Mouse (Mus musculus) neural tube, embryonic 12.5 days (tissue): ENCODE data around the gene Ttll8. TPM values are rescaled to one million over a fixed set of nuclear protein-coding genes. Genes with fewer than 3 reads are reported as not detected.

Source experiments
- ATAC-seq: fragments of 200-750 bp; cut with Nextera tagmentation; 2 replicates; pipeline ENCODE4 v1.8.0; 2017; ENCODE audit warnings: low read depth, mild to moderate bottlenecking, moderate TSS enrichment, moderate library complexity; ENCODE audit not compliant: low FRiP score
- H3K27ac ChIP-seq: fragments of 300-500 bp; sonication (generic); 2 replicates; pipeline ENCODE4 v1.5.1; 2016
- H3K27me3 ChIP-seq: fragments of 300-500 bp; sonication (generic); replicated peaks from 2 replicates; pipeline ENCODE4 v1.6.1; 2016; ENCODE audit warnings: mild to moderate bottlenecking
- H3K36me3 ChIP-seq: fragments of 300-500 bp; sonication (generic); 2 replicates; pipeline ENCODE4 v1.6.1; 2016; ENCODE audit warnings: mild to moderate bottlenecking
- H3K4me1 ChIP-seq: fragments of 300-500 bp; sonication (generic); 2 replicates; pipeline ENCODE4 v1.6.1; 2016
- H3K4me2 ChIP-seq: fragments of 300-500 bp; sonication (generic); replicated peaks from 2 replicates; pipeline ENCODE4 v1.6.1; 2016; ENCODE audit warnings: mild to moderate bottlenecking
- H3K4me3 ChIP-seq: fragments of 300-500 bp; sonication (generic); 2 replicates; pipeline ENCODE4 v1.5.1; 2016
- H3K9ac ChIP-seq: fragments of 300-500 bp; sonication (generic); 2 replicates; pipeline ENCODE4 v1.6.1; 2016; ENCODE audit warnings: mild to moderate bottlenecking
- H3K9me3 ChIP-seq: fragments of 300-500 bp; sonication (generic); 2 replicates; pipeline ENCODE4 v1.6.1; 2016; ENCODE audit warnings: mild to moderate bottlenecking
- WGBS: fragments of 180-500 bp; shearing (Covaris S2); methylation state at CpG from one replicate; pipeline ENCODE4 v1.1.7; 2016; 5-methylcytosine and 5-hydroxymethylcytosine counted together
- polyA plus RNA-seq: library from polyadenylated mRNA; unstranded; fragments of >200 nt; fragmentation: Nextera tagmentation; extraction: Ambion mirVana; gene quantifications from 2 replicates; pipeline ENCODE4 v1.2.1, GENCODE M21; 2016

Gene Ttll8
- polyA plus RNA-seq, 1 experiment from 2014 or later: not detected

DNA sequence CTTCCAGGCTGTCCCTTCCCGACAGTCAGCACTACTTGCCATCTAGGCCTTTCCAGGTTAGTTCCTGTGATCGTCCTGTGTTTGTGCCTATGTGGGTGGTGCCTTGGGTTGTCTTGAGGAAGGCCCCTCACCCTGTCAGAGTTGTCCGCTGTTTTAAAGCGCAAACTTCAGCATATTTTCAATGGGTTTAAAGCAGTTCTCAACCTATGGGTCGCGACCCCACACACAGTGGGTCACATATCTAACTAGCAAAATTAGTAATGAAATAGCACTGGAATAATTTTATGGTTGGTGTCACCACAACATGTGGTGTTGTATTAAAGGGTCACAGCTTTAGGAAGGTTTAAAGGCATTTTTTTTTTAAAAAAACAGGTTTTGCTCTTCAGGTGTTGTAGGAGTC lies 1.1 kb upstream of the Ttll8 start:
- H3K4me2 ChIP-seq: no peak overlapping the region
- no peak overlapping the region for H3K4me3 ChIP-seq
- H3K27me3 ChIP-seq: peaks cover 26% of the 10 kb centered on the region
- no peak for ATAC-seq
- no peak overlapping the region for H3K9ac ChIP-seq
- H3K27ac ChIP-seq: no peak overlapping the region
- peaks cover 10% of the 10 kb centered on the region for H3K4me1 ChIP-seq
- WGBS: 79% methylated on average over 6 of the region's 6 CpGs
- no peaks in the 10 kb centered on the region for H3K36me3 ChIP-seq
- H3K9me3 ChIP-seq: no peaks in the 10 kb centered on the region

DNA sequence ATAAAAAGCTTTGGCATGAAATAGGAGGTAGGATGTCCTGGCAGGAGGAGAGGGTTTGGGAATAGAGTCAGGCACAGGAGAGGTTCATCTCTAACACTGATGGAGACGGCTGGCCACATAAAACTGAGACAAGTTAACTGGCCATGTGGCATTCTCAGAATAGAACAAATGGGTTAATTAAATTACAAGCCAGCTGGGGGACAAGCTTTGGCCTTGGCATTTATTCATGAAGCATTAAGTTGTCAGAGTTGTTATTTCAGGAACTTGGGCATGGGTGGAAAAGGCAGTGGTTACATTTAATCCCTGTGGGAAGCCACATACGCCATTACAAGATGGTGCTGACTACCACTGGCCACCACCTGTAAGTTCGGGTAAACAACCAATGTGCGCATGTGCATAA lies 3.0 kb downstream of the Ttll8 start:
- H3K27me3 ChIP-seq: peaks cover 26% of the 10 kb centered on the region
- H3K4me3 ChIP-seq: no peak overlapping the region
- H3K4me2 ChIP-seq: no peak overlapping the region
- H3K36me3 ChIP-seq: no peaks in the 10 kb centered on the region
- H3K9ac ChIP-seq: no peak overlapping the region
- H3K9me3 ChIP-seq: no peaks in the 10 kb centered on the region
- H3K27ac ChIP-seq: no peak overlapping the region
- 86% methylated on average over 4 of the region's 4 CpGs for WGBS
- no peak for ATAC-seq
- H3K4me1 ChIP-seq: peaks cover 10% of the 10 kb centered on the region

- Histone ChIP-seq H3K4me2 (no peak overlapping the region), H3K9me3 (no peaks in the 10 kb centered on the region), H3K9ac (no peak overlapping the region), H3K27ac (no peak overlapping the region), H3K4me1 (no peaks in the 10 kb centered on the region), H3K27me3 (no peaks in the 10 kb centered on the region), H3K36me3 (no peaks in the 10 kb centered on the region), H3K4me3 (no peak overlapping the region)
- WGBS: 64% methylated on average over 6 of the region's 6 CpGs
- no peak for ATAC-seq
Measured at GRCm38 (mm10) chr15:88946851-88947250, 7.4 kb downstream of the Ttll8 start.

DNA sequence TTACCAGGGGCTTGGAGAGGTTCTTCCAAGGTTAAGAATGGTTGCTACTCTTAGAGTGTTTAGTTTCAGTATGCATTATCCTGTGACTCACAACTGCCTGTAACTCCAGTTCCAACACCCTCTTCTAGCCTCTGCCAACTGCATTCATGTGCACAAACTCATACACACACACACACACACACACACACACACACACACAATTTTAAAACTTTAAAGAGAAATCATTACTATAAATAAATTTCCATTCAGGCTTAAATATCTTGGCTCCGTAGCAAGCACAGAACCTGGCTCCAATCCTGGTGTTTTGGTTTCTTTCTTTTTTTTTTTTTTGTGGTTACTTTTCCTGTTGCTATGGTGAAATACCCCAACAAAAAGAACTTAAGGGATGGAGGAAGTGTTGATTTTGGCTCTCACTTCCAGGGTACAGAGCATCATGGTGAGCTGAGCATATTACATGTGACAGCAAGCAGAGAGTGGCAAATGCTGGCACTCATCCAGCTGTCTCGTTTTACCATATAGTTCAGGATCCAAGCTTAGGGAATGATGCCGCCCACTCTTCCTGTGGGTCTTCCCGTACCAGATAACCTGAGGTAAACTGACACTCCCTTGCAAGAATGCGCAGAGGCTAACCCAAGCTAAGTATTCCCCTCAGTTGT lies 10.2 kb downstream of the Ttll8 start:
- no peaks in the 10 kb centered on the region for H3K36me3 ChIP-seq
- H3K9ac ChIP-seq: no peak overlapping the region
- no peaks in the 10 kb centered on the region for H3K9me3 ChIP-seq
- H3K27ac ChIP-seq: no peak overlapping the region
- H3K27me3 ChIP-seq: no peaks in the 10 kb centered on the region
- no peak overlapping the region for H3K4me2 ChIP-seq
- H3K4me3 ChIP-seq: no peak overlapping the region
- no peaks in the 10 kb centered on the region for H3K4me1 ChIP-seq
- no peak for ATAC-seq
- WGBS: 91% methylated on average over 5 of the region's 5 CpGs

- no peak overlapping the region for H3K4me3 ChIP-seq
- no peak overlapping the region for H3K27ac ChIP-seq
- no peak overlapping the region for H3K9ac ChIP-seq
- no peaks in the 10 kb centered on the region for H3K27me3 ChIP-seq
- ATAC-seq: no peak
- no peaks in the 10 kb centered on the region for H3K36me3 ChIP-seq
- H3K4me1 ChIP-seq: no peaks in the 10 kb centered on the region
- no peak overlapping the region for H3K4me2 ChIP-seq
- 89% methylated on average over 5 of the region's 5 CpGs for WGBS
- H3K9me3 ChIP-seq: no peaks in the 10 kb centered on the region
Measured at GRCm38 (mm10) chr15:88942783-88943182, 11.4 kb downstream of the Ttll8 start.

DNA sequence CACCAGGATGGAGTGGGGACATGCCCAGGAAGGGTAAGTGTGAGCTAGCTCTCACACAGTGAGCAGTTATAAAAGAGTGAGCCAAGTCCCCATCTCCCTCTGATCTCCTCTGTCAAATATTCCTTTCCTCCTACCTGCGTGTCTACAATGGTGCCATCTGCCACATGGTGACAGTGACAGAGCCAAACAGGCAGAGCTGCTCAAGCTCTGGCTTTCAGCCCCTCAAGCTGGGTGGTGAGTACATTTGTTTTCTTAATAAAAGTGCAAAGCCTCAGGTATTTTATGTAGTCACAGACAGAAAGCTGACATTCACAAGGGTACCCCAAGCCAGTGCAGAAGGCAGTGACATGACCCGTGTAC lies 16.9 kb downstream of the Ttll8 start:
- Histone ChIP-seq H3K9me3 (no peaks in the 10 kb centered on the region), H3K27ac (no peak overlapping the region), H3K4me3 (no peak overlapping the region), H3K4me1 (no peaks in the 10 kb centered on the region), H3K27me3 (no peaks in the 10 kb centered on the region), H3K4me2 (no peak overlapping the region), H3K36me3 (no peaks in the 10 kb centered on the region), H3K9ac (no peak overlapping the region)
- 86% methylated on average over 2 of the region's 2 CpGs for WGBS
- no peak for ATAC-seq

GRCm38 (mm10) chr15:88936619-88937290 lies 17.5 kb downstream of the Ttll8 start:
- Histone ChIP-seq H3K27me3 (no peaks in the 10 kb centered on the region), H3K9ac (no peak overlapping the region), H3K36me3 (no peaks in the 10 kb centered on the region), H3K4me3 (no peak overlapping the region), H3K27ac (no peak overlapping the region), H3K4me1 (no peaks in the 10 kb centered on the region), H3K4me2 (no peak overlapping the region), H3K9me3 (no peaks in the 10 kb centered on the region)
- no peak for ATAC-seq
- WGBS: 68% methylated on average over 6 of the region's 6 CpGs

GRCm38 (mm10) chr15:88934141-88934540 lies 20.1 kb downstream of the Ttll8 start:
- WGBS: 69% methylated on average over 7 of the region's 7 CpGs
- H3K4me1 ChIP-seq: no peaks in the 10 kb centered on the region
- no peak for ATAC-seq
- H3K4me3 ChIP-seq: no peak overlapping the region
- H3K4me2 ChIP-seq: no peak overlapping the region
- H3K36me3 ChIP-seq: no peaks in the 10 kb centered on the region
- no peak overlapping the region for H3K9ac ChIP-seq
- no peaks in the 10 kb centered on the region for H3K27me3 ChIP-seq
- no peaks in the 10 kb centered on the region for H3K9me3 ChIP-seq
- no peak overlapping the region for H3K27ac ChIP-seq

GRCm38 (mm10) chr15:88932667-88933066 lies 21.6 kb downstream of the Ttll8 start:
- Histone ChIP-seq H3K36me3 (no peaks in the 10 kb centered on the region), H3K4me3 (no peak overlapping the region), H3K9me3 (no peaks in the 10 kb centered on the region), H3K4me2 (no peak overlapping the region), H3K9ac (no peak overlapping the region), H3K27me3 (no peaks in the 10 kb centered on the region), H3K27ac (no peak overlapping the region), H3K4me1 (no peaks in the 10 kb centered on the region)
- ATAC-seq: no peak
- WGBS: 86% methylated on average over 10 of the region's 10 CpGs

- Histone ChIP-seq H3K36me3 (no peaks in the 10 kb centered on the region), H3K4me1 (no peaks in the 10 kb centered on the region), H3K27ac (no peak overlapping the region), H3K9ac (no peak overlapping the region), H3K4me3 (no peak overlapping the region), H3K9me3 (no peaks in the 10 kb centered on the region), H3K4me2 (no peak overlapping the region), H3K27me3 (no peaks in the 10 kb centered on the region)
- no peak for ATAC-seq
- WGBS: 73% methylated on average over 6 of the region's 6 CpGs
Measured at GRCm38 (mm10) chr15:88921992-88922310, 32.3 kb downstream of the Ttll8 start.

- no peaks in the 10 kb centered on the region for H3K9me3 ChIP-seq
- no peak overlapping the region for H3K4me3 ChIP-seq
- H3K4me1 ChIP-seq: no peaks in the 10 kb centered on the region
- WGBS: 31% methylated on average over 12 of the region's 12 CpGs
- no peak overlapping the region for H3K9ac ChIP-seq
- H3K27ac ChIP-seq: no peak overlapping the region
- no peak overlapping the region for H3K4me2 ChIP-seq
- peak; percentile 53; the same call in 1 of the 2 replicates for ATAC-seq
- no peaks in the 10 kb centered on the region for H3K36me3 ChIP-seq
- no peaks in the 10 kb centered on the region for H3K27me3 ChIP-seq
Measured at GRCm38 (mm10) chr15:88921131-88921991, 32.9 kb downstream of the Ttll8 start.

GRCm38 (mm10) chr15:88920065-88920464 lies 34.2 kb downstream of the Ttll8 start:
- 97% methylated on average over 1 of the region's 1 CpGs for WGBS
- no peak overlapping the region for H3K4me3 ChIP-seq
- no peak for ATAC-seq
- no peaks in the 10 kb centered on the region for H3K36me3 ChIP-seq
- H3K4me2 ChIP-seq: no peak overlapping the region
- no peak overlapping the region for H3K9ac ChIP-seq
- no peaks in the 10 kb centered on the region for H3K27me3 ChIP-seq
- no peak overlapping the region for H3K27ac ChIP-seq
- no peaks in the 10 kb centered on the region for H3K9me3 ChIP-seq
- no peaks in the 10 kb centered on the region for H3K4me1 ChIP-seq
